Mouse (Mus musculus) liver, adult 2 months (tissue): ENCODE data around the gene Manba.

Source experiments
- CTCF ChIP-seq: fragments of 200-500 bp; IDR thresholded peaks from 2 replicates; pipeline ENCODE4 v1.5.1; 2011; ENCODE audit warnings: low read depth, low read length, control low read depth
- POLR2A ChIP-seq: fragments of 200-500 bp; IDR thresholded peaks from 2 replicates; pipeline ENCODE4 v1.6.1; 2011; ENCODE audit warnings: low read length, control low read depth; ENCODE audit not compliant: insufficient read depth; ENCODE audit errors: extremely low read depth

- no peak for TF ChIP-seq CTCF
- TF ChIP-seq POLR2A, result no peak
Measured at GRCm38 (mm10) chr3:135546212-135546923, 61.0 kb downstream of the Manba start.
